In genomic region chr6:146865701-146866100, GRCm38 (mm10) we compare ENCODE assay signal across 19 mouse cellular contexts. TPM values are rescaled to one million over a fixed set of nuclear protein-coding genes. Genes with fewer than 3 reads are reported as not detected.
DNase-seq lines count a peak whose midpoint lies in the region; ATAC-seq and TF ChIP-seq lines count a peak whose summit lies in the region.
"Had no signal": no experiment of that assay in that cellular context is flagged by ENCODE, and none has a peak within 500 bp of the region (broad histone marks: within the 10 kb centered on the region; RNA-seq: fewer than 3 reads in every experiment).

No protein-coding gene starts in this region.

- H3K9me3 ChIP-seq in kidney, postnatal 0 days (replicated peaks; ENCODE audit: low read length): no peaks in the 10 kb centered on the region
- no peaks in the 10 kb centered on the region for H3K9me3 ChIP-seq in ES-Bruce4 (replicated peaks; ENCODE audit: control insufficient read depth, insufficient read depth, low read length, poor library complexity, severe bottlenecking)
- H3K9me3 ChIP-seq: embryonic facial prominence, embryonic 13.5 days; forebrain, embryonic 10.5 days; limb, embryonic 12.5 days had no signal

- intact Hi-C loops in left cerebral cortex, postnatal 10 days (cut with DNase I): no loop called here

- TF ChIP-seq EP300 in ES-Bruce4 (IDR thresholded peaks at IDR 0.05; ENCODE audit: insufficient read depth, low read depth, low read length): no peak

- ATAC-seq in kidney, postnatal 0 days (replicated peaks; ENCODE audit: low FRiP score, low read depth): no peak

- H3K36me3 ChIP-seq in kidney, postnatal 0 days (ENCODE audit: insufficient read depth, low read length): no peaks in the 10 kb centered on the region
- no peaks in the 10 kb centered on the region for H3K36me3 ChIP-seq in ES-Bruce4 (ENCODE audit: control insufficient read depth, insufficient read depth, low read length, poor library complexity, severe bottlenecking)
- H3K36me3 ChIP-seq: embryonic facial prominence, embryonic 13.5 days; forebrain, embryonic 10.5 days; limb, embryonic 12.5 days had no signal

- H3K9ac ChIP-seq in kidney, postnatal 0 days (ENCODE audit: low read depth, low read length): no peak overlapping the region
- no peak overlapping the region for H3K9ac ChIP-seq in ES-Bruce4 (ENCODE audit: low read depth, poor library complexity, severe bottlenecking)
- H3K9ac ChIP-seq: embryonic facial prominence, embryonic 13.5 days; limb, embryonic 12.5 days had no signal

- TF ChIP-seq CTCF in kidney, postnatal 0 days (IDR thresholded peaks at IDR 0.05; ENCODE audit: low read depth): peak; percentile 38
- TF ChIP-seq CTCF in ES-Bruce4 (IDR thresholded peaks at IDR 0.05; ENCODE audit: low read depth, low read length): peak; percentile 39
- peak; percentile 3; the same call in 1 of the 2 replicates for TF ChIP-seq CTCF in brain, embryonic 14.5 days (IDR thresholded peaks at IDR 0.05; ENCODE audit: borderline replicate concordance, extremely low read depth, insufficient read depth, insufficient read length)

- no peak for DNase-seq in kidney, postnatal 0 days (ENCODE audit: low spot score)
- no peak for DNase-seq in kidney, postnatal 36 days
- DNase-seq in 416B (ENCODE audit: low read depth): peak; percentile 63
- DNase-seq in brain, embryonic 14.5 days (ENCODE audit: low read depth): no peak
- DNase-seq in left cerebral cortex, postnatal 10 days (ENCODE audit: extremely low spot score in 1 of 2, low spot score in 2 of 2): no peak
- no peak for DNase-seq in heart, adult 8-10 months (ENCODE audit: low spot score)
- no peak for DNase-seq in cerebellum, adult 9-11 months
- DNase-seq: adrenal gland, adult 2 months; cerebellum, postnatal 36 days; heart, postnatal 4 days; layer of hippocampus, postnatal 36 days; lung, postnatal 10 days; midbrain, embryonic 14.5 days; thymus, postnatal 25 days had no signal

- no peaks in the 10 kb centered on the region for H3K4me1 ChIP-seq in kidney, postnatal 0 days (replicated peaks; ENCODE audit: insufficient read depth, low read length)
- H3K4me1 ChIP-seq in ES-Bruce4 (ENCODE audit: control insufficient read depth, insufficient read depth, low read length): no peaks in the 10 kb centered on the region
- H3K4me1 ChIP-seq: embryonic facial prominence, embryonic 13.5 days; forebrain, embryonic 10.5 days; limb, embryonic 12.5 days had no signal

- no peak for TF ChIP-seq POLR2A in ES-Bruce4 (IDR thresholded peaks at IDR 0.05; ENCODE audit: insufficient read depth, low read length)
- TF ChIP-seq POLR2A in brain, embryonic 14.5 days (IDR thresholded peaks at IDR 0.05; ENCODE audit: borderline replicate concordance, extremely low read depth, insufficient read depth, insufficient read length, poor library complexity, severe bottlenecking): no peak

- no peaks in the 10 kb centered on the region for H3K27me3 ChIP-seq in kidney, postnatal 0 days (ENCODE audit: insufficient read depth, low read length)
- H3K27me3 ChIP-seq in ES-Bruce4 (ENCODE audit: control insufficient read depth, insufficient read depth, low read length, poor library complexity, severe bottlenecking): no peaks in the 10 kb centered on the region
- H3K27me3 ChIP-seq: embryonic facial prominence, embryonic 13.5 days; limb, embryonic 12.5 days had no signal

- no peak overlapping the region for H3K4me3 ChIP-seq in kidney, postnatal 0 days (replicated peaks; ENCODE audit: low read depth, low read length)
- no peak overlapping the region for H3K4me3 ChIP-seq in ES-Bruce4 (ENCODE audit: low read depth, low read length)
- H3K4me3 ChIP-seq: embryonic facial prominence, embryonic 13.5 days; forebrain, embryonic 10.5 days; limb, embryonic 12.5 days had no signal

- WGBS in kidney, postnatal 0 days: 87% methylated on average over 4 of the region's 4 CpGs

- H3K27ac ChIP-seq in kidney, postnatal 0 days: no peak overlapping the region
- H3K27ac ChIP-seq in ES-Bruce4 (ENCODE audit: insufficient read depth, low read length): no peak overlapping the region
- H3K27ac ChIP-seq: embryonic facial prominence, embryonic 13.5 days; forebrain, embryonic 10.5 days; limb, embryonic 12.5 days had no signal

- H3K4me2 ChIP-seq in kidney, postnatal 0 days (ENCODE audit: low read length): no peak overlapping the region
- H3K4me2 ChIP-seq: embryonic facial prominence, embryonic 13.5 days; limb, embryonic 12.5 days had no signal

RNA-seq across cellular contexts. Expression of gene Smco2, which starts 15.8 kb away (rescaled TPM):
- polyA plus RNA-seq in kidney, postnatal 0 days (2015; fragmentation: Nextera tagmentation; extraction: Ambion mirVana): not detected in 2 replicates
- not detected in 2 replicates for polyA plus RNA-seq in ES-Bruce4 (2011; ENCODE audit: insufficient read depth, insufficient read length, low read depth, missing spikeins)
- not detected in 2 replicates for polyA plus RNA-seq in brain, embryonic 14.5 days (2012; rRNA removed)
- total RNA-seq in left cerebral cortex, postnatal 10 days (2021): not detected
- 1 to 10 TPM in 3 of 4 experiments, under 1 TPM in 1; 0.90 to 3.8 (median 2.7) TPM for total RNA-seq in heart, adult 8-10 months (2022)
- total RNA-seq: adrenal gland, adult 2 months; layer of hippocampus, postnatal 36 days had no signal
- polyA plus RNA-seq: adrenal gland, adult 2 months; embryonic facial prominence, embryonic 13.5 days; forebrain, embryonic 10.5 days; intestine, embryonic 14.5 days; limb, embryonic 12.5 days; midbrain, embryonic 14.5 days had no signal

RNA-seq across cellular contexts. Expression of gene Ppfibp1, which starts 22.6 kb away (rescaled TPM):
- 55.9 and 60.2 TPM in 2 replicates for polyA plus RNA-seq in kidney, postnatal 0 days (2015; fragmentation: Nextera tagmentation; extraction: Ambion mirVana)
- polyA plus RNA-seq in ES-Bruce4 (2011; ENCODE audit: insufficient read depth, insufficient read length, low read depth, missing spikeins): 66.1 and 66.6 TPM in 2 replicates
- 10.1 and 15.1 TPM in 2 replicates for polyA plus RNA-seq in brain, embryonic 14.5 days (2012; rRNA removed)
- 100 to 1,000 TPM in 1 of 2 experiments, 10 to 100 TPM in 1; 96.3 to 100 TPM for total RNA-seq in left cerebral cortex, postnatal 10 days (2021)
- total RNA-seq in heart, adult 8-10 months (2022): 100 to 1,000 TPM; 101 to 127 (median 122) TPM
